Mouse (Mus musculus) CH12.LX (cell line): ENCODE measurements at regions not wholly inside any gene's neighbourhood (a gene's known extent, or its start where the extent isn't known, plus 50 kb on each side); places are given as distances from the start of the nearest gene placed in this dataset.

Experiments
- DNase-seq: peaks from one replicate; pipeline ENCODE4 v3.0.0-alpha.2; 2013; ENCODE audit errors: extremely low read depth
- H3K27ac ChIP-seq: 2 replicates; pipeline ENCODE4 v1.5.1; 2012; ENCODE audit warnings: low read depth, mild to moderate bottlenecking, control low read depth, moderate library complexity; ENCODE audit not compliant: insufficient read depth
- H3K27me3 ChIP-seq: replicated peaks from 2 replicates; pipeline ENCODE3; 2012; ENCODE audit warnings: inconsistent platforms
- H3K36me3 ChIP-seq, 2 experiments: replicated peaks in 1 of 2; 2 replicates each; pipeline versions ENCODE3 to v1.6.1; 2012; ENCODE audit warnings: inconsistent platforms in 1 of 2, low read length in 1 of 2, mild to moderate bottlenecking in 1 of 2, mixed read lengths in 1 of 2, moderate library complexity in 1 of 2; ENCODE audit not compliant: control insufficient read depth in 1 of 2, insufficient read depth in 1 of 2
- H3K4me1 ChIP-seq, 2 experiments: 2 replicates each; pipeline ENCODE4 v1.6.1; 2012; ENCODE audit warnings: inconsistent platforms in 1 of 2, moderate library complexity in 1 of 2; ENCODE audit not compliant: insufficient read depth in 2 of 2, control insufficient read depth in 1 of 2
- H3K4me2 ChIP-seq: 2 replicates; pipeline ENCODE4 v1.6.1; 2012; ENCODE audit warnings: low read depth, mild to moderate bottlenecking, control low read depth; ENCODE audit not compliant: poor library complexity, insufficient read depth, severe bottlenecking
- H3K4me3 ChIP-seq, 3 experiments: fragments of 150-350 bp in 1 of 3; sonication (generic) in 1 of 3; replicated peaks in 1 of 3; 2 replicates each; pipeline versions ENCODE3 to v1.5.1; 2011 to 2012; ENCODE audit warnings: low read depth in 2 of 3, low read length in 2 of 3, mild to moderate bottlenecking in 2 of 3, moderate library complexity in 2 of 3, control low read depth in 1 of 3, improper control_type of control experiment in 1 of 3, inconsistent platforms in 1 of 3, mixed read lengths in 1 of 3; ENCODE audit not compliant: poor library complexity in 1 of 3
- H3K79me2 ChIP-seq: replicated peaks from 2 replicates; pipeline ENCODE4 v1.6.1; 2012; ENCODE audit warnings: mild to moderate bottlenecking, moderate library complexity; ENCODE audit not compliant: control insufficient read depth, poor library complexity, insufficient read depth, severe bottlenecking; ENCODE audit errors: extremely low read depth
- H3K9ac ChIP-seq: 2 replicates; pipeline ENCODE4 v1.6.1; 2012; ENCODE audit warnings: low read depth, mild to moderate bottlenecking, control low read depth, moderate library complexity; ENCODE audit not compliant: insufficient read depth
- H3K9me3 ChIP-seq: replicated peaks from 2 replicates; pipeline ENCODE3; 2012; ENCODE audit warnings: low read length, inconsistent platforms, mixed read lengths
- CHD1 ChIP-seq: IDR thresholded peaks from 2 replicates; pipeline ENCODE4 v1.6.1; 2012; ENCODE audit warnings: low read depth, low read length, improper control_type of control experiment, inconsistent platforms
- E2F4 ChIP-seq: IDR thresholded peaks from 2 replicates; pipeline ENCODE4 v1.6.1; 2011; ENCODE audit warnings: low read depth, low read length, improper control_type of control experiment; ENCODE audit not compliant: insufficient replicate concordance
- ELF1 ChIP-seq: IDR thresholded peaks from 2 replicates; pipeline ENCODE4 v1.6.1; 2014; ENCODE audit warnings: low read depth, mild to moderate bottlenecking, inconsistent platforms, low read length, improper control_type of control experiment
- IRF4 ChIP-seq: IDR thresholded peaks from 2 replicates; pipeline ENCODE4 v1.6.1; 2014; ENCODE audit warnings: low read depth, mild to moderate bottlenecking, inconsistent platforms, low read length, improper control_type of control experiment
- KAT2A ChIP-seq: IDR thresholded peaks from 2 replicates; pipeline ENCODE4 v1.6.1; 2012; ENCODE audit warnings: low read length, improper control_type of control experiment, inconsistent platforms; ENCODE audit not compliant: insufficient replicate concordance
- MAFK ChIP-seq: IDR thresholded peaks from 2 replicates; pipeline ENCODE4 v1.6.1; 2011; ENCODE audit warnings: low read length, improper control_type of control experiment; ENCODE audit not compliant: insufficient replicate concordance
- MAX ChIP-seq: IDR thresholded peaks from 2 replicates; pipeline ENCODE4 v1.6.1; 2011; ENCODE audit warnings: low read length, improper control_type of control experiment
- MAZ ChIP-seq: IDR thresholded peaks from 2 replicates; pipeline ENCODE4 v1.6.1; 2012; ENCODE audit warnings: low read depth, mild to moderate bottlenecking, inconsistent platforms, low read length, improper control_type of control experiment, moderate library complexity
- MXI1 ChIP-seq: IDR thresholded peaks from 2 replicates; pipeline ENCODE4 v1.6.1; 2011; ENCODE audit warnings: mild to moderate bottlenecking, low read depth, low read length, improper control_type of control experiment
- POLR2A ChIP-seq: IDR thresholded peaks from 2 replicates; pipeline ENCODE4 v1.6.1; 2011; ENCODE audit warnings: low read depth, mild to moderate bottlenecking, improper control_type of control experiment, low read length
- POLR2AphosphoS2 ChIP-seq: IDR thresholded peaks from 2 replicates; pipeline ENCODE4 v1.6.1; 2011; ENCODE audit warnings: low read depth, low read length, improper control_type of control experiment
- RAD21 ChIP-seq: IDR thresholded peaks from 2 replicates; pipeline ENCODE4 v1.6.1; 2011; ENCODE audit warnings: low read depth, mild to moderate bottlenecking, low read length, improper control_type of control experiment, moderate library complexity
- SMC3 ChIP-seq: IDR thresholded peaks from 2 replicates; pipeline ENCODE4 v1.6.1; 2011; ENCODE audit warnings: low read depth, low read length, improper control_type of control experiment
- TBP ChIP-seq: conservative IDR thresholded peaks from 2 replicates; pipeline ENCODE4 v1.6.1; 2011; ENCODE audit warnings: low read depth, low read length, improper control_type of control experiment
- TCF12 ChIP-seq: IDR thresholded peaks from 2 replicates; pipeline ENCODE4 v1.6.1; 2014; ENCODE audit warnings: low read depth, mild to moderate bottlenecking, inconsistent platforms, low read length, improper control_type of control experiment
- UBTF ChIP-seq: IDR thresholded peaks from 2 replicates; pipeline ENCODE4 v1.6.1; 2012; ENCODE audit warnings: low read depth, mild to moderate bottlenecking, inconsistent platforms, low read length, improper control_type of control experiment, moderate library complexity
- USF1 ChIP-seq: IDR thresholded peaks from 2 replicates; pipeline ENCODE4 v1.6.1; 2014; ENCODE audit warnings: low read depth, mild to moderate bottlenecking, inconsistent platforms, low read length, improper control_type of control experiment
- ZKSCAN1 ChIP-seq: IDR thresholded peaks from 2 replicates; pipeline ENCODE4 v1.6.1; 2012; ENCODE audit warnings: low read depth, inconsistent platforms, low read length, improper control_type of control experiment, borderline replicate concordance
- dilution Hi-C: fragments of 300-500 bp; cut with MboI; formaldehyde crosslinking; loops from 2 replicates; pipeline ENCODE4 v1.14.3; 2020; ENCODE audit warnings: low sequenced_read_pairs; ENCODE audit not compliant: extremely low pct_unique_long_range_greater_than_20kb, extremely low pct_ligation_motif_present
- in situ Hi-C: fragments of 300-500 bp; cut with MboI; formaldehyde crosslinking; loops from 3 replicates; pipeline ENCODE4 v1.14.3; 2019; ENCODE audit warnings: low sequenced_read_pairs, low pct_ligation_motif_present, low pct_unique_long_range_greater_than_20kb, mixed read lengths

DNA sequence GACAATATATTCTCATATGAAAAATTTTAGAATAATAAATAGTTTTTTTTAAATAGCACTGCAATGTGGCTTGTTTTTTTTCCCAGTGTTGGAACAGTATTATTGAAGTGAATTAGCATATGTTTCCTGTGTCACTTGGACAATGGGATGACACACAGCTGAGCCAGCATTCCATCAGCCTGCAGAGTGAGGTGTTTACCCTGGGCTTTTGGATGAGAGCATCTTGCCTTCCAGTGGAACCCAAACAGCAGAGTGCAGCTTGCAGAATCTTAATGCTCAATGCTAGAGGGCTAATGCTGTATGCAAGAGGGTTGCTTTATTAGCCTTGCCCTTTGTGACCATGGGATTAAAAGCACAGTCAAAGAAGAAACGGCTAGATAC is 205.1 kb downstream of the Rnf152 start:
- no peak overlapping the region for H3K27ac ChIP-seq
- H3K9me3 ChIP-seq = no peaks in the 10 kb centered on the region
- H3K36me3 ChIP-seq = no peaks in the 10 kb centered on the region
- no peaks in the 10 kb centered on the region for H3K4me1 ChIP-seq
- H3K4me2 ChIP-seq = no peak overlapping the region
- TF ChIP-seq SMC3 (no peak), RAD21 (no peak), MAX (no peak), TBP (no peak)
- H3K9ac ChIP-seq = no peak overlapping the region
- no peaks in the 10 kb centered on the region for H3K79me2 ChIP-seq
- no peak overlapping the region for H3K4me3 ChIP-seq
- dilution Hi-C loops = no loop called here
- H3K27me3 ChIP-seq = peaks cover 49% of the 10 kb centered on the region
- in situ Hi-C loops = no loop called here
- no peak for DNase-seq

DNA sequence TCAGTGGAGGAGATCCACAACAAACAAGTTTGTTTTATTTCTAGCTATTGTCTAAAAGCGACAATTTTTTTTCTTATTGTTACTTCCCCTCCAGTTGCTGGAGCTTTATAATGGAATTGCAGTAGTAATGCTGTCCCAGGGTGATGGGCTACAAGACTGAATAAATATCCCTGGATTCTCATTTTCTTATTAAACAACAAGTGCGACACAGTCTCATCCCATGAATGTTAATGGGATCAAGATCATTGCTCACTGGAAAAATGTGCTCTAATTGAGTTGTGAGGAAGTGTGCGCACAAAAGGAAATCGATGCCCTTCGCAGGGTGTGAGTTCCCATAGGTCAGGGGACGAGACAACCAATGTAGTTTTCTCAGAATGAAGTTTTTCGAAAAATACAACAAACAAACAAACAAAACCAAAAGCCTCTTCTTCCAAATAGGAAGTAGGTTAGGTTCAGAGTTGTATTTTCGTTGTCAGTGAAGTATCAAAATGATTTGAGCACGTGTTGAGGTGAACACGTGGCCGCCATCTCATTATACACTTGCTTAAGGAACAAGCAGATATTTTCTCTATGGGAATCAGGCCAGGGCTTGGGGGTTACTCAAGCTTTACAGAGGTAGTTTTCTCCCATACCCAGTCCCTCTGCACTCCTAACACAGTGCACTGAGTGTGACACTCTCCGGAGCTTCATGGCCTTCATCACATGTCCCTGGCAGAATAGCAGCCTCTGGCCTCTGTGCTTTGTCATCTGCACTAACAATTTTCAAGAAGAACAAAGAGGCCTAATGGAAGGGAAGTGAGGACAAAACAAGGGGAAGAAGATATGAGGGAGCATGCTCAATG is 205.7 kb downstream of the Rnf152 start:
- no peak overlapping the region for H3K27ac ChIP-seq
- H3K36me3 ChIP-seq = no peaks in the 10 kb centered on the region
- H3K4me2 ChIP-seq = no peak overlapping the region
- H3K9ac ChIP-seq = no peak overlapping the region
- TF ChIP-seq ELF1 (no peak), MXI1 (no peak), USF1 (no peak), ZKSCAN1 (no peak), POLR2A (no peak), POLR2AphosphoS2 (no peak), SMC3 (no peak), UBTF (no peak), MAZ (no peak), TCF12 (no peak), KAT2A (no peak), IRF4 (no peak), E2F4 (no peak), TBP (no peak), CHD1 (no peak), MAFK (no peak)
- in situ Hi-C loops = no loop called here
- H3K9me3 ChIP-seq = no peaks in the 10 kb centered on the region
- DNase-seq = no peak
- H3K4me1 ChIP-seq = no peaks in the 10 kb centered on the region
- H3K4me3 ChIP-seq = no peak overlapping the region
- dilution Hi-C loops = no loop called here
- H3K27me3 ChIP-seq = peaks cover 48% of the 10 kb centered on the region
- no peaks in the 10 kb centered on the region for H3K79me2 ChIP-seq
